Mouse (Mus musculus) layer of hippocampus, adult 18-20 months (tissue): ENCODE data around the gene Slc25a21. TPM values are rescaled to one million over a fixed set of nuclear protein-coding genes. Genes with fewer than 3 reads are reported as not detected.
"Not testable (repeated sequence)": the region's sequence is repeated elsewhere in the genome, so short reads cannot be mapped to it uniquely, and the experiment has no call there.

Experiments used
- DNase-seq, 2 experiments: peaks; one replicate each; pipeline ENCODE4 v3.0.0; 2022; ENCODE audit warnings: low spot score in 2 of 2
- long read RNA-seq: library from polyadenylated mRNA; stranded (forward); transcript quantifications from one replicate; pipeline ENCODE4 v2.0.0, GENCODE M21; 2021
- total RNA-seq, 2 experiments: library from RNA; stranded (reverse); gene quantifications; 2 replicates each; pipeline ENCODE4 v1.2.3; 2021

The Slc25a21 gene
- under 1 TPM; 0.32 to 0.89 TPM for total RNA-seq
- long read RNA-seq, result 0 reads

- DNase-seq, result no peak
These were observed at the start of gene Slc25a21 for GRCm38 (mm10) chr12:57197363-57198026. TSS of gene Slc25a21 (minus strand) at chr12:57197472.

GRCm38 (mm10) chr12:57243671-57244495 is 46.6 kb upstream of the Slc25a21 start:
- no peak for DNase-seq

- DNase-seq, result no peak
These were observed 36.1 kb upstream of the Slc25a21 start for GRCm38 (mm10) chr12:57233386-57233785.

GRCm38 (mm10) chr12:57231085-57231875 is 34.0 kb upstream of the Slc25a21 start:
- peak in 1 of 2 experiments; percentile 17 for DNase-seq

GRCm38 (mm10) chr12:57230192-57230706 is 33.0 kb upstream of the Slc25a21 start, which contains the start of the genes Prps1l3 and Mipol1:
TSS of gene Prps1l3 (plus strand) at chr12:57230412.
TSS of gene Mipol1 (plus strand) at chr12:57230427.
- DNase-seq, result peak; percentile 83 to 91

GRCm38 (mm10) chr12:57229703-57230102 is 32.4 kb upstream of the Slc25a21 start:
- no peak for DNase-seq

- DNase-seq, result no peak
These were observed 30.5 kb upstream of the Slc25a21 start for GRCm38 (mm10) chr12:57227776-57228175.

GRCm38 (mm10) chr12:57226411-57226810 is 29.1 kb upstream of the Slc25a21 start:
- DNase-seq, result no peak

GRCm38 (mm10) chr12:57212463-57212862 is 15.2 kb upstream of the Slc25a21 start:
- not testable (repeated sequence) for DNase-seq

- DNase-seq, result peak in 1 of 2 experiments; percentile 22
These were observed 14.4 kb upstream of the Slc25a21 start for GRCm38 (mm10) chr12:57211353-57212311.

- no peak for DNase-seq
These were observed 7.1 kb upstream of the Slc25a21 start for GRCm38 (mm10) chr12:57204276-57204851.

GRCm38 (mm10) chr12:57201901-57202300 is 4.6 kb upstream of the Slc25a21 start:
- DNase-seq, result no peak

- no peak for DNase-seq
These were observed 2.2 kb upstream of the Slc25a21 start for GRCm38 (mm10) chr12:57199427-57199826.

- no peak for DNase-seq
These were observed 997 bp upstream of the Slc25a21 start for GRCm38 (mm10) chr12:57198269-57198668.

GRCm38 (mm10) chr12:57196608-57197362 is 487 bp downstream of the Slc25a21 start:
- no peak for DNase-seq

GRCm38 (mm10) chr12:57196286-57196607 is 1.0 kb downstream of the Slc25a21 start:
- DNase-seq, result no peak

- peak in 1 of 2 experiments; percentile 16 for DNase-seq
These were observed 2.7 kb downstream of the Slc25a21 start for GRCm38 (mm10) chr12:57194609-57195008.

- DNase-seq, result no peak
These were observed 10.2 kb downstream of the Slc25a21 start for GRCm38 (mm10) chr12:57187032-57187431.

GRCm38 (mm10) chr12:57186126-57186525 is 11.1 kb downstream of the Slc25a21 start:
- no peak for DNase-seq
